Mouse (Mus musculus) liver, postnatal 0 days (tissue): ENCODE measurements around the gene Pccb. TPM values are rescaled to one million over a fixed set of nuclear protein-coding genes. Genes with fewer than 3 reads are reported as not detected.
A peak's percentile ranks its signal among the peaks of the same experiment; 100 is the strongest.

Experiments used
- ATAC-seq: fragments of 200-750 bp; cut with Nextera tagmentation; 2 replicates; pipeline ENCODE4 v1.8.0; 2017; ENCODE audit warnings: mild to moderate bottlenecking, moderate library complexity
- DNase-seq: peaks from one replicate; pipeline ENCODE4 v3.0.0-alpha.2; 2016
- H3K27ac ChIP-seq: fragments of 300-500 bp; sonication (generic); 2 replicates; pipeline ENCODE4 v1.5.1; 2014; ENCODE audit warnings: antibody characterized with exemption, moderate library complexity, mild to moderate bottlenecking, low read depth
- H3K27me3 ChIP-seq: fragments of 300-500 bp; sonication (generic); 2 replicates; pipeline ENCODE4 v1.6.1; 2014; ENCODE audit warnings: low read length, control low read depth, mixed read lengths; ENCODE audit not compliant: insufficient read depth
- H3K36me3 ChIP-seq: fragments of 300-500 bp; sonication (generic); replicated peaks from 2 replicates; pipeline ENCODE4 v1.6.1; 2014; ENCODE audit warnings: mild to moderate bottlenecking, control low read depth, low read length, moderate library complexity, mixed read lengths; ENCODE audit not compliant: insufficient read depth
- H3K4me1 ChIP-seq: fragments of 300-500 bp; sonication (generic); 2 replicates; pipeline ENCODE4 v1.6.1; 2014; ENCODE audit warnings: antibody characterized with exemption, mild to moderate bottlenecking, control low read depth; ENCODE audit not compliant: insufficient read depth
- H3K4me2 ChIP-seq: fragments of 300-500 bp; sonication (generic); 2 replicates; pipeline ENCODE4 v1.6.1; 2014; ENCODE audit warnings: low read depth, mild to moderate bottlenecking, low read length, moderate library complexity, mixed read lengths
- H3K4me3 ChIP-seq: fragments of 300-500 bp; sonication (generic); 2 replicates; pipeline ENCODE4 v1.5.1; 2014; ENCODE audit warnings: low read depth, low read length
- H3K9ac ChIP-seq: fragments of 300-500 bp; sonication (generic); replicated peaks from 2 replicates; pipeline ENCODE4 v1.6.1; 2014; ENCODE audit warnings: mild to moderate bottlenecking, moderate library complexity
- H3K9me3 ChIP-seq: fragments of 300-500 bp; sonication (generic); 2 replicates; pipeline ENCODE4 v1.6.1; 2016; ENCODE audit warnings: mild to moderate bottlenecking, control low read depth, low read length, mixed read lengths
- CTCF ChIP-seq: sonication (generic); IDR thresholded peaks from 2 replicates; pipeline ENCODE4 v1.5.1; 2016; ENCODE audit warnings: antibody characterized with exemption, low read depth
- EP300 ChIP-seq: IDR thresholded peaks from 2 replicates; pipeline ENCODE4 v1.6.1; 2016; ENCODE audit warnings: antibody characterized with exemption, low read depth, mild to moderate bottlenecking
- WGBS: fragments of 180-500 bp; shearing (Covaris S2); extraction: QIAGEN DNeasy Blood & Tissue Kit; methylation state at CpG from one replicate; pipeline ENCODE4 v1.1.7; 2014; ENCODE audit not compliant: insufficient replicate concordance; 5-methylcytosine and 5-hydroxymethylcytosine counted together
- polyA plus RNA-seq: library from polyadenylated mRNA; unstranded; fragments of >200 nt; fragmentation: Nextera tagmentation; extraction: Ambion mirVana; gene quantifications from 2 replicates; pipeline ENCODE4 v1.2.1, GENCODE M21; 2015

The Pccb gene
- polyA plus RNA-seq, 1 experiment from 2014 or later: 15.6 TPM

- no peaks in the 10 kb centered on the region for H3K27me3 ChIP-seq
- ATAC-seq (no peak), DNase-seq (no peak)
- no peak overlapping the region for H3K4me2 ChIP-seq
- H3K9ac ChIP-seq: no peak overlapping the region
- no peaks in the 10 kb centered on the region for H3K9me3 ChIP-seq
- H3K27ac ChIP-seq: no peak overlapping the region
- H3K4me3 ChIP-seq: no peak overlapping the region
- peaks cover 5% of the 10 kb centered on the region; the same call in 1 of the 2 replicates for H3K36me3 ChIP-seq
- no peak for TF ChIP-seq EP300
- no peak for TF ChIP-seq CTCF
- H3K4me1 ChIP-seq: peaks cover 3% of the 10 kb centered on the region; the same call in 1 of the 2 replicates
- 85% methylated on average over 9 of the region's 9 CpGs for WGBS
Observed at GRCm38 (mm10) chr9:101015324-101015723, 19.4 kb downstream of the Pccb start.

- Histone ChIP-seq H3K27ac (no peak overlapping the region), H3K9me3 (no peaks in the 10 kb centered on the region), H3K36me3 (peaks cover 8% of the 10 kb centered on the region), H3K9ac (no peak overlapping the region), H3K27me3 (no peaks in the 10 kb centered on the region), H3K4me1 (peaks cover 3% of the 10 kb centered on the region; the same call in 1 of the 2 replicates), H3K4me2 (peak overlapping the region; percentile 11; the same call in 1 of the 2 replicates), H3K4me3 (no peak overlapping the region)
- 0 out of 2 replicates have a peak, but pooled peaks have one; percentile 17 for ATAC-seq
- 58% methylated on average over 10 of the region's 10 CpGs for WGBS
- TF ChIP-seq EP300 (peak; percentile 35; the same call in 1 of the 2 replicates), CTCF (no peak)
- no peak for DNase-seq
Observed at GRCm38 (mm10) chr9:101012433-101012832, 22.3 kb downstream of the Pccb start.

GRCm38 (mm10) chr9:101005866-101006265, 28.8 kb downstream of the Pccb start:
- ATAC-seq (no peak), DNase-seq (no peak)
- 68% methylated on average over 4 of the region's 4 CpGs for WGBS
- TF ChIP-seq CTCF: no peak
- no peak for TF ChIP-seq EP300
- Histone ChIP-seq H3K4me2 (no peak overlapping the region), H3K4me1 (no peaks in the 10 kb centered on the region), H3K27me3 (no peaks in the 10 kb centered on the region), H3K4me3 (no peak overlapping the region), H3K9me3 (0 out of 2 replicates have a peak, but pooled peaks cover 2% of the 10 kb centered on the region), H3K27ac (no peak overlapping the region), H3K36me3 (peaks cover 6% of the 10 kb centered on the region; the same call in 1 of the 2 replicates), H3K9ac (no peak overlapping the region)

- no peak for DNase-seq
- no peak for ATAC-seq
- Histone ChIP-seq H3K27ac (no peak overlapping the region), H3K4me3 (no peak overlapping the region), H3K36me3 (peaks cover 11% of the 10 kb centered on the region; the same call in 1 of the 2 replicates), H3K4me1 (no peaks in the 10 kb centered on the region), H3K9me3 (0 out of 2 replicates have a peak, but pooled peaks cover 2% of the 10 kb centered on the region), H3K4me2 (no peak overlapping the region), H3K27me3 (no peaks in the 10 kb centered on the region), H3K9ac (no peak overlapping the region)
- WGBS: 83% methylated on average over 5 of the region's 5 CpGs
- TF ChIP-seq CTCF: no peak
- TF ChIP-seq EP300: no peak
Observed at GRCm38 (mm10) chr9:101003302-101003701, 31.4 kb downstream of the Pccb start.

DNA sequence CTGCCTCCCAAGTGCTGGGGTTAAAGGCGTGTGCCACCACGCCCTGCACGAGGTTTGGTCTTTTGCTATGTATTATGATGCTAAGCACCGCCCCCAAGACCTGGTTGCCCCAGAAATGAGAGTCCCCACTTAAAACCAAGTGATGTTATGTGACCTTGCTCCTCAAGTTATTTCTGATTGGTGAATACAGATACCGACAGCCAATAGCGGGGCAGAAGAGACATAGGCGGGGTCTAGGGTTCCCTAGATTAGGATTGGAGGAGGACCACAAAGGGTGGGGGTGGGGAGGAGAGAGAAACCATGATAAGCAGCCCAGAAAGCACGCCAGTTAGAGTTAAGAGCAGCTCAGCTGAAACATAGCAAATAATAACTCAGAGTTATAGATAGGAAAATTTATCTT, 31.9 kb downstream of the Pccb start:
- H3K9ac ChIP-seq: no peak overlapping the region
- WGBS: 88% methylated on average over 8 of the region's 8 CpGs
- ATAC-seq (no peak), DNase-seq (no peak)
- no peak overlapping the region for H3K4me3 ChIP-seq
- H3K4me1 ChIP-seq: no peaks in the 10 kb centered on the region
- peaks cover 11% of the 10 kb centered on the region; the same call in 1 of the 2 replicates for H3K36me3 ChIP-seq
- H3K9me3 ChIP-seq: 0 out of 2 replicates have a peak, but pooled peaks cover 2% of the 10 kb centered on the region
- no peak overlapping the region for H3K27ac ChIP-seq
- H3K4me2 ChIP-seq: no peak overlapping the region
- H3K27me3 ChIP-seq: no peaks in the 10 kb centered on the region
- TF ChIP-seq EP300: no peak
- TF ChIP-seq CTCF: no peak

DNA sequence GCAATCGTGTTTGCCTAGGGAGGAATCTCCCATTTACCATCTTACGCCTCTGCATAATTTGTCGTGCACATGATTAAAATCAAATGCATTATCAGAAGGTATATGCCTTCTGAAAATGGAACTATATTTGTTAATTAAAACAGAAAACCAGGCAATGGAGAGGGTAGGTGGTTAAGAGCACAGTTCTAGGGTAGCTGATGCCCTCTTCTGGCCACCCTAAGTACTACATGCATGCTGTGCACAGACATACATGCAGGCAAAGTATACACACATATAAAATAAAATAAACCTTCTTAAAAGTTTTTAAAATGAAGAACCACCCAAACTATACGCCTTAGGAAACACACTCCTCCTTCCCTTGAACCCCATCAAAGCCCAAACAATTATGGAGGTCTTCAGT, 32.6 kb downstream of the Pccb start:
- WGBS: 89% methylated on average over 4 of the region's 4 CpGs
- DNase-seq: peak; percentile 44
- Histone ChIP-seq H3K27ac (no peak overlapping the region), H3K9me3 (0 out of 2 replicates have a peak, but pooled peaks cover 2% of the 10 kb centered on the region), H3K9ac (no peak overlapping the region), H3K4me2 (no peak overlapping the region), H3K4me1 (no peaks in the 10 kb centered on the region), H3K36me3 (peaks cover 11% of the 10 kb centered on the region; the same call in 1 of the 2 replicates), H3K4me3 (no peak overlapping the region), H3K27me3 (no peaks in the 10 kb centered on the region)
- ATAC-seq: no peak
- no peak for TF ChIP-seq EP300
- peak; percentile 67 for TF ChIP-seq CTCF

DNA sequence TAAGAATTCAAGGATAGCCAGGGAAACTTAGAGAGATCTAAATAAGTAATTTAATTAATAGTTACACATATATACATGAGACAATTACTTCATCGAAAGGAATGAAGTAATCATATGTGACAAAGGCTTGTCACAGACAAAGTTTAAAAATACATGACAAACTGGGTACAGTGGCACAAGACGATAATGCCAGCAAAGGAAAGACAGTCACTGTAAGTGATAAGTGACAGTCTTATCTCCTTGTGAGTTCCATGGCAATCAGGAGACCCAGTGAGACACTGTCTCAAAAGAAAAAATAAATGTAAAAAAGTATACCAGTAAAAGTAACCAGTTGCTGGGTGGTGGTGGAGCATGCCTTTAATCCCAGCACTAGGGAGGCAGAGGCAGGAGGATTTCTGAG, 37.6 kb downstream of the Pccb start:
- WGBS: 54% methylated on average over 2 of the region's 2 CpGs
- Histone ChIP-seq H3K4me3 (no peak overlapping the region), H3K4me2 (no peak overlapping the region), H3K4me1 (no peaks in the 10 kb centered on the region), H3K9ac (no peak overlapping the region), H3K27me3 (no peaks in the 10 kb centered on the region), H3K27ac (no peak overlapping the region), H3K9me3 (no peaks in the 10 kb centered on the region), H3K36me3 (peaks cover 21% of the 10 kb centered on the region)
- no peak for ATAC-seq
- TF ChIP-seq CTCF (no peak), EP300 (0 out of 2 replicates have a peak, but pooled peaks have one; percentile 29)
- DNase-seq: no peak
